Mouse (Mus musculus): ENCODE measurements around the gene Slc9a2.

DNA sequence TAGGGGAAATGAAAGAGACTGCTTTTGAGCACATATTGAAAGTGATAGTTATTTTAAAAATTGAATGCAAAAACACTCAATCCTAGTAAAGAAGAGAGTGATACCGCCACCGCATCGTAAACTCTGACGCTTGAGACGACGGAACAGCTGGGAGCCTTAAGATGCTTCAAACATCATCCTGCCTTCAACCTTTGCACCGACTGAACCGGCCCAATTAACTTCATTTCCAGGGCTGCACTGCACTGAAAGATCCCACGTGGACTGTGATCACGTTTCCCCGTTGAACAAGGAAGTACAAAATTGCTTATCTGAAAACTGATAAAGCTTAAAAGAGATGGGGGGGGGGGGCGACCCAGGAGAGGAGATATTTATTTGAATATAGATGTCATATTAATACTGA is 21.4 kb upstream of the Slc9a2 start:
- no peak for TF ChIP-seq CTCF (IDR thresholded peaks at IDR 0.05; ENCODE audit: insufficient read depth, low read length)
- no peak for TF ChIP-seq POLR2A (IDR thresholded peaks at IDR 0.05; ENCODE audit: borderline replicate concordance, extremely low read depth, low read depth, low read length)

Measured in lung, adult 2 months (tissue).